Mouse (Mus musculus) bone marrow macrophage, adult 2 months (primary cell): ENCODE results near the gene Rragc. TPM values are rescaled to one million over a fixed set of nuclear protein-coding genes. Genes with fewer than 3 reads are reported as not detected.

Source experiments
- H3K27ac ChIP-seq: 2 replicates; pipeline ENCODE4 v1.5.1; 2012; ENCODE audit warnings: low read depth, low read length; ENCODE audit not compliant: insufficient read depth
- H3K4me1 ChIP-seq: 2 replicates; pipeline ENCODE4 v1.6.1; 2012; ENCODE audit warnings: low read length; ENCODE audit not compliant: control insufficient read depth, insufficient read depth
- H3K4me3 ChIP-seq: 2 replicates; pipeline ENCODE4 v1.5.1; 2012; ENCODE audit warnings: mild to moderate bottlenecking, low read length, moderate library complexity; ENCODE audit not compliant: insufficient read depth
- CTCF ChIP-seq: IDR thresholded peaks from 2 replicates; pipeline ENCODE4 v1.5.1; 2012; ENCODE audit warnings: low read depth, mild to moderate bottlenecking, low read length, moderate library complexity
- POLR2A ChIP-seq: IDR thresholded peaks from 2 replicates; pipeline ENCODE4 v1.6.1; 2012; ENCODE audit warnings: mild to moderate bottlenecking, low read depth, low read length, borderline replicate concordance
- polyA plus RNA-seq: library from polyadenylated mRNA; stranded (reverse); fragments of >200 nt; gene quantifications from 2 replicates; pipeline ENCODE4 v1.2.4, GENCODE M21; 2012; ENCODE audit not compliant: missing spikeins, insufficient read depth, insufficient read length

Rragc gene
- polyA plus RNA-seq: 176 and 196 TPM in 2 replicates

DNA sequence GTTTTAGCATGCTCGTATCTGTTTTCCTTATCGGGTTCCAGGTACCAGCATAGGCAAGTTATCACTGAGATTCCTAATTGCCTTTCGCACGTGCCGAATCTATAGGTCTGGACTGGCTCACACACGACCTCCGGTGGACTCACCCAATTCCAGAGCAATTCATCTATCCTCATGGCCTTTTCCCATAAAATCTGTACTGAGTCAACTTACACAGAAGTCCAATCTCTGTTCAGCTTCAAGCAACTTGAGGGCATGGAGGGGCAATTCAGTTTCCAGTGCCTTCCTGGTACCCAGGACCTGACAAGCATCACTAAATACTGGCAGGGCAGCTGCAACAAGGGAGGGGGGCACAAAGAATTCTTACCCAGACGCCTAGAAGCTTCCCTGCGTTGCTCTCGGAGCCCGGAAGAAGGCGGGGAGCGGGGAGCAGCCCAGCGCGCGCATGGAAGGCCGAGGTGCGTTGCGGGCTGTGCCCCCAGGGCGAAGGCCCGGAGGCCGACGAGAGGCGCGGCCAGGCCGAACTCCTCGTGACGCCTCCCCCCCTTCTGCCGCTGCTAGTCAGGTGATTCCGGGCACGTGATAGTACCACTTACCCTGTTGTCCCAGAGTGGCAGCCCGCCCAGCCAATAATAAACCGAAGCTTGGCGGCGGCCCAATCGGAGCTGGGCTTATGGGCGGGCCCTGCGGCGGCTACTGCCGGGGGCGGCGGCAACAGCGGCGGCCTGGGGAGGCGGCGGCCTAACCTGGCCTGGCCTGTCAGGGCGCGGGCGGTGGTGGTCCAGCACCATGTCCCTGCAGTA is at the start of gene Rragc:
TSS of gene Rragc (plus strand) at position 699 of the 800 bp plus-strand sequence.
- peaks cover 35% of the 10 kb centered on the region for H3K4me1 ChIP-seq

GRCm38 (mm10) chr4:123893726-123894125 is 23.5 kb upstream of the Rragc start:
- TF ChIP-seq CTCF (no peak), POLR2A (no peak)
- Histone ChIP-seq H3K4me1 (no peaks in the 10 kb centered on the region), H3K27ac (no peak overlapping the region), H3K4me3 (no peak overlapping the region)

More for the DNA sequence above, at the start of gene Rragc:
- peak; percentile 76; the same call in 1 of the 2 replicates for TF ChIP-seq POLR2A
- no peak for TF ChIP-seq CTCF
- Histone ChIP-seq H3K4me3 (peak within 1 kb of the TSS; percentile 93), H3K27ac (peak within 1 kb of the TSS; percentile 85)

DNA sequence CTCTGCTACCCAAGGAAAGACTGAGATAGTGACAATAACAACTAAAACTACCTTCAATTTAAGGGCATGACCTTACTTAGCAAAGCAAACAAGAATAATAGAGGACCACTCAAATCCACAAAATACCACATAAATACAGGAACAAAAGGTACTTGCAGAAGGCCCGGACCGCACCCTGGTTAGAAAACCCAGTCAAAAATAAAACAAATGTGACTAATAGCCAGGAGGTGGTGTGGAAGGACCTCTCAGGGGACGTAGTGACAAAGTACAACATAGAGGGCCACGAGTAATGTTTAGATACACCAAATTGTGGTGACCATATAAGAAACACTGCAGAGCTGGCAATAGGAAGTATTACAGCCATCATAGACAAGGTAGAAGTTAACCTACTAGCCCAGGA is 23.0 kb upstream of the Rragc start:
- Histone ChIP-seq H3K27ac (no peak overlapping the region), H3K4me3 (no peak overlapping the region)
- TF ChIP-seq POLR2A (no peak), CTCF (no peak)

GRCm38 (mm10) chr4:123898696-123899095 is 18.6 kb upstream of the Rragc start:
- Histone ChIP-seq H3K4me3 (no peak overlapping the region), H3K27ac (no peak overlapping the region), H3K4me1 (peaks cover under 1% of the 10 kb centered on the region)
- TF ChIP-seq POLR2A (no peak), CTCF (no peak)

More for the DNA sequence above, 23.0 kb upstream of the Rragc start:
- no peaks in the 10 kb centered on the region for H3K4me1 ChIP-seq

DNA sequence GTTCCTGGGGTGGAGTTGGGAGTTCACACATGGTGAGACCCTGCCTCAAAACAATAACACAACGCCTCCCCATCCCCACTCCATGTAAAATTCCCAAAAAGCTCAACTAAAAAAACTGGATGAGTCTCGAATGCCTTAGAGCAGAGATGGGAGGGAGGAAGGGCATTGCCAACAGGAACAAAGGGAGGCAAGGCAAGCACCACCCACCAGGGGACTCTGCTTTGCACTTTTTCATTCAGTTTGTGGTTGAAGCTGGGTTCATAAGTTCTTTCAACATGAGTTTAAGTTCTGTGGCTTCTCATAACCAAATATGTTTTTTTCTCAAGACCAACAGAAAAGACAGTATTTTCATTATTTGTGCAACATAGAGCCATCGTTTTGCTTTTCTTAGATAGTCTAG is 13.8 kb upstream of the Rragc start:
- peaks cover 13% of the 10 kb centered on the region for H3K4me1 ChIP-seq
- no peak overlapping the region for H3K27ac ChIP-seq
- TF ChIP-seq POLR2A (no peak), CTCF (no peak)
- H3K4me3 ChIP-seq: no peak overlapping the region

DNA sequence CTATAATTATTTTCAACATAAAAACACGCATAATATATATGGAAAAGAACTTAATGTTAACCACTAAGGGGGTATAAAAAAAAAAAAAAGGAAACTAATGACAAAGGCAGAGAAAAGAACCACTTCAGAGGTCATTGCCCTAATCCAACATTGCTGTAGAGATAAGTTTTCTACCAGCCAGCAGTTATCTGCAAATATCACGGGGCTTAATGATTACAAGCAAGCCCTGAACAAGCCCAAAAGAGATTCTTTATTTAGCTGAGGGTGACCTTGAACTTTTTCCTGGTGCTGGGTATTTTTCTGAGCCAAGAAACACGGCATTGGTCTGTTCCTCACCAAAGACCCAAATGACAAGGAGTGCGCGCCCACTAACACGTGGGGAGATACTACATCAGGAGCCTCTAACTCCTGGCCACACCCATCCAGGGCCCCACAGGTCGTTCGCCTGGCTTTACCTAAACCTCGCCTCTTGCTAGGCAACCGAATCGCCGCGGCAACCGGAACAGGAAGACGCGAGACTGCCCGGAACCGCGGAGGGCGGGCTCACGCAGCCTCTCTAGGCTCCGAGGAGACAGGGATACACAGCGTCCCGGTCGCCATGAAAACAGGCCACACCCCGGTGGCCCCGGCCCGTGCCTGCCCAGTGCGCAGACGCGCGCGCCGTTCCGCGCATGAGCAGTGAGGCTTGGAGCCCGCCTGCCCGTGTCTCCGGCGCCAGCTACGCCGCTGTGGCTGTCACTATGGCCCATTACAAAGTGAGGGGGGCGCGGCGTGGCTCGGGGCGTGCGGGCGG is 12.7 kb upstream of the Rragc start, which contains the start of gene Mycbp:
TSS of gene Mycbp (plus strand) at position 500 of the 793 bp plus-strand sequence.
- H3K4me1 ChIP-seq: peaks cover 15% of the 10 kb centered on the region
- H3K27ac ChIP-seq: peak within 1 kb of the TSS; percentile 39
- TF ChIP-seq CTCF: no peak
- H3K4me3 ChIP-seq: peak within 1 kb of the TSS; percentile 86

GRCm38 (mm10) chr4:123905126-123905668 is 12.0 kb upstream of the Rragc start:
- Histone ChIP-seq H3K27ac (peak overlapping the region; percentile 38), H3K4me3 (peak overlapping the region; percentile 64), H3K4me1 (peaks cover 15% of the 10 kb centered on the region)
- TF ChIP-seq POLR2A (no peak), CTCF (no peak)

DNA sequence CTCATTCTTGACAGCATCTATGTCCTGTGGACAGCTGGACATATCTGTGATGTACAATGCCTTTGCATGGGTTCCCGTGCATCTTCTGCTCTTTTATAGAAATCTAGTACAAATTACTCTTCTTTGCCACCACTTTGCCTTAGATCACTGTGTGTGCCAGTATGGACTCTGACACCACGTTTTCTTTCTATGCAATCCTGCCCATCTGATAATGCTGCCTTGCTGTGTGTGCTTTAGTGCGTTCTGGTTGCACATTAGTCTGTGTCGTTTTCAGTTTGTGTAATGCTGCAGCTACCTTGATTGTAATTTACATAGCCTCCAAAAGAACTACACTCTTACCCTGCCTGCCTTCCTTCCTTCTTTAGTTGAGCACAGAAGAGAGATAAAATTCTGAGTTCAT is 5.7 kb upstream of the Rragc start:
- H3K4me1 ChIP-seq: peaks cover 37% of the 10 kb centered on the region
- H3K4me3 ChIP-seq: no peak overlapping the region
- no peak overlapping the region for H3K27ac ChIP-seq
- TF ChIP-seq CTCF: no peak
- TF ChIP-seq POLR2A: no peak

GRCm38 (mm10) chr4:123912431-123912830 is 4.8 kb upstream of the Rragc start:
- Histone ChIP-seq H3K4me1 (peaks cover 31% of the 10 kb centered on the region), H3K27ac (no peak overlapping the region), H3K4me3 (no peak overlapping the region)
- TF ChIP-seq POLR2A: no peak
- TF ChIP-seq CTCF: no peak
